Mouse (Mus musculus) left cerebral cortex, postnatal 10 days (tissue): ENCODE measurements at regions not wholly inside any gene's neighbourhood (a gene's known extent, or its start where the extent isn't known, plus 50 kb on each side); places are given as distances from the start of the nearest gene placed in this dataset.

Source experiments
- DNase-seq, 2 experiments: peaks; one replicate each; pipeline ENCODE4 v3.0.0; 2021 to 2022; ENCODE audit warnings: low spot score in 2 of 2, mixed read lengths in 1 of 2; ENCODE audit errors: extremely low spot score in 1 of 2
- intact Hi-C: fragments of 180-260 bp; cut with DNase I; formaldehyde crosslinking; loops from one replicate; pipeline ENCODE4 v1.15.1; 2025

DNA sequence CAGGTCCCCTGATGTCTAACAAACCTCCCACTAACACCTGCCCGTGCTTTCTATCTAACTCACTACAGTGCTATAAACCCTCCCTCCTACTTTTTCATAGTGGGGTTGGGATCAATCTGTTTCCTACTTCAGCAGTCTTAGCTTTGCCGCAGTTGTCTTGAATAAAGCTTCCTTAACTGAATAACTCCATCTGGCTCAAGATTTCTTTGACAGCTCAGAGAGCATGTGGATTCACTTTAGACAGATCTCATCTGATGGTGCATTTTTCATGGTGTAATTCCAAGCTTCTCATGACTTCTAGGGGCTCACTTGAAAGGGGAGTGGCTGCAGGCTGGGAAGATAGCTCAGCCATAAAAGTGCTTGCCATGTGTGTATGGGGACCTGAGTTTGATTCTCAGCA, 313.2 kb upstream of the Dpyd start:
- no peak for DNase-seq

DNA sequence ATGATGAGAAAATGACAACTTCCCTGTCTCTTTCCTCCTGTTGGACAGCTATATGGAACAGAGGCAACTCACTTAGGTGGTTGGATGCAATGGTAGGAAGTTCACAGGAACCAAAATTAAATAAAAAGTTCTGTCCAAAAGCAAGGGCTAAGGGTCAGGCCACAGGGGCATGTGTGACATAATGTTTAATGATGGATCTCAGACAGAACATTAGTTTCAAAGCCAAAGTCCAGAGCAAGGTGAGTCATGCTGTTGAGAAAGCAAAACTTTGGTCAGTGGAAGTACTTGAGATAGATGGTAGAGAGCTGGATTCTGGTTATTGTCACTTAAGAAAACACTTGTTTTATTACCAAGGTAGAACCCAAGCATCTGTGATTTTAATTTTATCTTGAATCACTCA, 286.0 kb upstream of the Dpyd start:
- DNase-seq, result no peak
- intact Hi-C loops, result no loop called here

More for the DNA sequence above, 313.2 kb upstream of the Dpyd start:
- intact Hi-C loops, result no loop called here

GRCm38 (mm10) chr3:118278274-118278673, 283.7 kb upstream of the Dpyd start:
- DNase-seq, result peak in 1 of 2 experiments; percentile 65
- intact Hi-C loops, result no loop called here

DNA sequence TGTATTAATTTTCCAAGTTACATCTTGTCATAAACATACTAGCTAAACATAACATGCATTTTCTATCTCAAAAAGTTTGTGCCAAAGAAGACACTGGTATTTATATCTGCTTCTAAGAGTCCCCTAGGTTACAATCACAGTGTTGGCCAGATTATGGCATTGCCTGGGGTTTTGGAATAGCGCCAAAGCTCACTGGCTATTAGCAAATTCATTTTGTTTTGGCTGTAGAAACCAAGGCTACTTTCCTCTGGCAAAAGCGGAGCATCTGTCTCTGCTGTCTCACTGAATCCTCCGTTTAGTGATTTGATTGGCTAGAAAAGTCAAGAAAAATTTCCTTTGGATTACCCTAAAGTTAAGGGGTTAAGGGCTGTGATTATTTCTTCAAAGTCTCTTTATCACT, 275.0 kb upstream of the Dpyd start:
- intact Hi-C loops, result no loop called here
- no peak for DNase-seq

DNA sequence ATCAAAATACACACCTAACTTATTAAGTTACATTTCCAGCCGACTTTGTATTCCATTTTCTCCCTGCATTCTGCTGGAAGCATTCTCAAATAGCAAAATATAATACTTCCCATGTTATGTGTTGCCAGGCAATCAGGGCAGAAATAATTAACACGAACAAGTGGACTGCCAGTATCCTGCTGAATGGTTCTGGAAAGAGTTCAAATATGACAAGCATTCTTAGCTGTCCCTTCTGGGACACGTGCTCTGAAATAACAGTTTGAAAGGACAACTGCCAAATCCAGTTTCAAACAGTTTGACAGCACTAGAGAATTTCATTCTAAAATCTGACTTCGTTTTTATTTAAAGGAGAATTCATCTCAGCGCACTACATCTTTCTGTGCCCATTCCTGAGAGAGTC, 236.8 kb upstream of the Dpyd start:
- intact Hi-C loops, result no loop called here
- peak in 1 of 2 experiments; percentile 10 for DNase-seq

DNA sequence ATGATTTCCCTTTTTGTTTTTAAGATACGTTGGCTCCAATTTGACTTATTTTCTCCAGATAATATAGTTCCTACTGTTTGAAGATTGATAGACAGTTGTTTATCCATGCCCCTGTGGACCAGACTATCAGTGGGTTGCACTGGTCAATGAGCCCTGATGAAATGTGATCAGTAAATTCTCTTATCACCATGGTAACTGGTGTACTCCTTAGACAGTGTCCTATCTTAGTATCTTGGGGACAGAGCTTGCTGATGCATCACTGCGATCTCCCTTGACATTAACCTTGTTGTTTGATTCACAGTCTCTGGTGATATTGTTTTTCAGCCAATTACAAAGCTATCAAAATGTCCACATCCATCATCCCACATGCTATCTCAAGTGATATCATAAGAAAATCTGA, 233.7 kb upstream of the Dpyd start:
- intact Hi-C loops, result no loop called here

DNA sequence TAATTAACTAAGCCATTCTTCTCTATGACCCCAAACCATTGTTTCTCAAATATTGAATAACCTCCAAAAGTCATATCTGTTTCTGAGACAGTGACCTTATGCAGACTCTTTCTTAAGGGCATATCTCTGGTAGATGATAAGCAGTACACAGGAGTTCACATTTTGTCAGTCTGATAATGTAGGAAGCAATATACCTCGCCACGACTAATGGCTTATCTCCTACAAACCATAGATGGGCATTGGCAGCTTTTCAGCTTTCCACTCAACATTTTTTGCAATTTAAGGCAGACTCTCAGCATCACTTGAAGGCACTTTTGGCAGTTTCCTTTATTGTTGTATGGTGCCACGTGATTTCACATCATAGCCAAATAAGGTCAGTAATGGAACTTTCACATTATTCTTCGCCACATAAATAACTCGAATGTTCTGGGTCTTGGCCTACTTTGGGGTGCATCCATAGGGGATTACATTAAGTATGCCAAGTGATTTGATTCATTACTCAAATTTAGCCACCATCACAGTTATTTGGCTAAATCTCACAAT, 232.7 kb upstream of the Dpyd start:
- intact Hi-C loops, result no loop called here
- no peak for DNase-seq

More for the DNA sequence above, 233.7 kb upstream of the Dpyd start:
- DNase-seq, result no peak

DNA sequence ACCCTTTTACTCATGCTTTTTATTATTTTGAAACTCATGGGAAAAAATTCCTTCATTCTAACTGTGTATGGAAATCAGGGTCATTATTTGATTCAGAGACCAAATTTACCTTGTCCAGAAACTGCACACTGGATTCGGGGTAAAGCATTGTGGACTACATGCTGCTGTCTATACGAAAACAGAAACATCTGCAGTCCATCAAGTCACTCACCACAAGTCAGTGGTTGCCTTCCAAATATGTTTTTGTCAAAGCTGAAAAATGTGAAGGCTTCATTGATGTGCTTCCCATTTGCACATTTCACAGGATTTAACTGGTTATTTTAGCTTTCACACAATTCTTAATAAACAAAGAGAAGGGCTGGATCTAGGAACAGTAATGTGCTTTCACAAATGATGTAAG, 230.4 kb upstream of the Dpyd start:
- DNase-seq, result no peak
- intact Hi-C loops, result no loop called here

- intact Hi-C loops, result no loop called here
Measured at GRCm38 (mm10) chr3:118338716-118339115, 223.2 kb upstream of the Dpyd start.

GRCm38 (mm10) chr3:118361741-118362141, 200.2 kb upstream of the Dpyd start:
- peak in 1 of 2 experiments; percentile 27 for DNase-seq
- intact Hi-C loops, result no loop called here

More at GRCm38 (mm10) chr3:118338716-118339115, 223.2 kb upstream of the Dpyd start:
- DNase-seq, result no peak
